Mouse (Mus musculus): ENCODE results near the gene Zfp119b. TPM values are rescaled to one million over a fixed set of nuclear protein-coding genes. Genes with fewer than 3 reads are reported as not detected.
"Not testable (repeated sequence)": the region's sequence is repeated elsewhere in the genome, so short reads cannot be mapped to it uniquely, and the experiment has no call there.

Zfp119b gene
- total RNA-seq, 4 experiments from 2014 or later, result 2.9 to 7.1 (median 4.9) TPM

DNA sequence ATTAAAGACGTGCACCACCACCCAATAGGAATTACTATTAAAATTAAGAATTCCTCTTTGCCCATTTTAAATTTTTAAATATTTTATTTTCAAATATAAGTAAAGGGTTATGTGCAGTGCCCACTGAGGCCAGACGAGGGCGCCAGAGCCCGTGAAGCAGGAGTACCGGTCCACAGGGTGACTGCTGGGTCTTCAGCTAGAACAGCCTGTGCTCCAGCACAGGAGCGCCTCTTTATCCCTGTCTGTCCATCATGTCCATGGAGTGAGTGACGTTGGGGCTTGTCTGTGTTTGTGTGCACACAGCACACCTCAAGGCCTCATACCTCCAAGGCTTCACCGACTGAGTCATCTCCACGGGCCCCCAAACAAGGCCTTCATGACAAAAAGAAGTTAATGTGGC is 7.9 kb upstream of the Zfp119b start:
- no peak for DNase-seq

DNA sequence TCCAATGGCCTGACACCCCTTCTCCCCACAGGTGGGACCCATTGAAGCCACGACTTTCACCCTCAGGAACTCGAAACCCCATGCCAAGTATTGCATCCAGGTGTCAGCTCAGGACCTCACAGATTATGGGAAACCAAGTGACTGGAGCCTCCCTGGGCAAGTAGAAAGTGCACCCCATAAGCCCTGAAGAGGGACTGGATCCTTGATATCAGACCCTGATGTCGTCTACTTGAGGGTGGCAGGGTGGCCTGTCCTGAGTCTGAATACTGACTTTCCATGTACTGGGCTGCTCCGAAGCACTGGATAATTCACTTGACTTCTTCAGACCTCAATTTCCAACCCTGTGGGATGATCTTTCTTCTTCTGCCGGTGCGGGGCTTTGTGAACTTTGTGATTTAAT is 7.3 kb upstream of the Zfp119b start:
- no peak for DNase-seq

DNA sequence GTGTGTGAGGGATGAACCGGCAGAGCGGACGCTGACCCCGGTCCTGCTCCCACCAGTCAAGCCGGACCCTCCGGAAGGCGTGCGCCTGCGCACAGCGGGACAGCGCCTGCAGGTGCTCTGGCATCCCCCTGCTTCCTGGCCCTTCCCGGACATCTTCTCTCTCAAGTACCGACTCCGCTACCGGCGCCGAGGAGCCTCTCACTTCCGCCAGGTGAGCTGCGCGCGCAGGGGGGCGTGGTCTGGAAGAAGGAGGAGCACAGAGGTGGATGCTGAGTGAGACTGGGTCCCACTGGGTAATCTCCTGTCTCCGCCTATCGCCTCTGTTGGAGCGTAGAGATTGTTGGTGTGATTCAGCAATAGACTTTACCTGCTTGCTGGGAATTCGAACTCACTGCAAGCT is 6.8 kb upstream of the Zfp119b start:
- no peak for DNase-seq

DNA sequence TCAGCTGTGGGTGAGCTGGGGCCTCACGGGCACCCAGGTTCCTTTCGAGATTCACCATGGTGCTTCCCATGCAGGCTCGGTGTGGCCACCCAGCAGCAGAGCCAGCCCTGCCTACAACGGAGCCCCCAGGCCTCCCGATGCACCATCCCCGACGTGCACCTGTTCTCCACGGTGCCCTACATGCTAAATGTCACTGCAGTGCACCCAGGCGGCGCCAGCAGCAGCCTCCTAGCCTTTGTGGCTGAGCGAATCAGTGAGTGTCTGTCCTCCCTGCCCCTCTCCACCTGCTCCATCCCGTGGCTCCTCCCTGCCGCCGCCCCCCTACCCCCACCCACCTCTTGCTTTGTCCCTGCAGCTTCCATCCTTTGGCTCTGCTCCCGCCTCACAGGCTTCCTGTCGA is 4.9 kb upstream of the Zfp119b start:
- DNase-seq, result no peak

DNA sequence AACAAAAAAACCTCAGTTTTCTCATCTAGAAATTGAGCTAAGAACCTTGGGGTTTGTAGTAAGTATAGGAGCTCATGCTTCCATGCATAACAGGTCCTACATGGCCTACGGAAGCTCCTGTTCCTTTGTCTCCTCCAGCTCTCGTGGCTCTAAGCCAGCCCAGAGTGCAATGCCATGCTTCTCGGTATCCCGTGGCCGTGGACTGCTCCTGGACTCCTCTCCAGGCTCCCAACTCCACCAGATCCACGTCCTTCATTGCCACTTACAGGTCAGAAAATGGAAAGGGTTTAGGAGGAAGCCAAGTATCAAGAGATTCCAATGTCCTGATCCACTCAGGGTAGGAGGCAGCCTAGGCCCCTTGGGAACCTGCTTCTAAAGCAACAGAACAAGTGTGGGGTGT is 4.5 kb upstream of the Zfp119b start:
- DNase-seq, result no peak

DNA sequence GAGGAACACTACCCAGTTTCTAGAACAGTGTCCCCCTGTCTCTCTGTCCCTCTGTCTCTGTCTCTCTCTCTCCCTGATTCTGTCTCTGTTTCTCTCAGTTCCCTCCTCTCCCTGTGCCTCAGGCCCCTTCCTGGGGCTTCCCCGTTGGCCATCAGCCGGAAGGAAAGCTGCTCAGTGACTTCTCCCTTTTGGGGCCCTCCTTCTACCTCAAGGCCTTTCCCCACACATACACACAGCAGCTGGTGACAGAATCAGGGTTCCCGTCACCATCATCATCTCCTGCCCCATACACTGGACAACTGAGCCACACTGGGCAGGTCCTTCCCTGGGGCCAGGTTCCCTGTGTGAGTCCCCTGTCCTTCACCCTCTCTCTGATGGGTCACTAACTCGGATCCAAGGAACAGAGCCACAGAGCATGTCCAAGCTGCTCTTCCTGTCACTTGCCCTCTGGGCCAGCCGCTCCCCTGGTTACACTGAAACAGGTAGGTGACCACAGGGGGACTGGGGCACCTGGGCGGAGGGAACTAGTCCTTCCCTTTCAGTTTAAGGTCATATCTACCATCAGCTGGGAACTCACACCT is 3.2 kb upstream of the Zfp119b start, which contains the start of gene Ebi3:
Gene Ebi3, plus strand, starts transcription at position 194 of the 581 bp plus-strand sequence.
- DNase-seq, result no peak

DNA sequence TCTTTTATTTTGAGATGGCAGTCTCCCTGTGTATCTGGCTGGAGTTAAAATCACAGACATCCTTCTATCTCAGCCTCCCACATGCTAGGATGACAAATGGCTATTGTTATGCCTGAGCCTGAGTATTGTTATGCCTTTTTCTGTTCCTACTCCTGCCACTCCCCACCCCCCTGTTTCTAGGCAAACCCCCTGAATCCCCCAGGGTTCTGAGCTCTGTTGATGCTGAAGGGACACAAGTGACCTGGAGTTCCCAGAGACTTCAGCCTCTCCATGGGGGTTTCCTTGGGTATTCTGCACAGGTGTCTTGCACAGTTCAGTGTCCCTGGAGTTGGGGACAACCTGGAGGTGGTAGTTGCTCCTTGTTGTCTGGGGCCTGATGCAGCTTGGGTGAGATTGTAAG is 2.7 kb upstream of the Zfp119b start:
- no peak for DNase-seq

DNA sequence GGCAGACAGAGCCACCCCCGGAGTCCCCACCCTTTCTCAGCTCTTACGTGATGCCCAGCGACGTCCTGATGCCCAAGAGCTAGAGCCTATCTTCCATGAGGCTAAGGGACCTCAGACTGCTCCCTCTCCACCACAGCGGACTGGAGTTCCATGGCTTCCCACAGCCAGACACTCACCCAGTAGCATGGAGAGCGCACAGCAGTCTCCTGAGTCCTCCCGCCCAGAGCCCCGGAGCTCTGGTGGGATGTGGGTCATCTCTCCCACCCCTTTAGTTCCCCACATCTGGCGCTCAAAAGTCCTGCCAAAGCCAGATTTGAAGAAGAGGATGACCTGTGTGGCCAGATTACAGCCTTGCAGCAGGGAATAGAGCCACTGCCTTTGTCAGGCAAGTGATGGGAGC is 1.3 kb upstream of the Zfp119b start:
- no peak for DNase-seq

DNA sequence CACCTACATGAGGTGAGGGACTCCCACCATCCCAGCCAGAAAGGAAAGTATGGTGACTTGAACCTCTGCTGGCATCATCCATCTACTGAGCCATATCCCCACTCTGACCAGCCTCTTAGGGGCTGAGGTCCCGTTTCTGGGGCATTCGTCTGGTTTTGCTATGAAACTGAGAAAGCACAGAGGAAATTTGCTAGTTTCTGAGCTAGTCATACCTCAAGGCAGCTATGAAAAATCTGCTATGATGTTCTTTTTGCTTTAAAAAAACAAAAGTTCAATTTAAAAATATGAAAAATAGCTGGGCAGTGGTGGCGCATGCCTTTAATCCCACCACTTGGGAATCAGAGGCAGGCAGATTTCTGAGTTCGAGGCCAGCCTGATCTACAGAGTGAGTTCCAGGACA is 653 bp downstream of the Zfp119b start:
- no peak for DNase-seq

DNA sequence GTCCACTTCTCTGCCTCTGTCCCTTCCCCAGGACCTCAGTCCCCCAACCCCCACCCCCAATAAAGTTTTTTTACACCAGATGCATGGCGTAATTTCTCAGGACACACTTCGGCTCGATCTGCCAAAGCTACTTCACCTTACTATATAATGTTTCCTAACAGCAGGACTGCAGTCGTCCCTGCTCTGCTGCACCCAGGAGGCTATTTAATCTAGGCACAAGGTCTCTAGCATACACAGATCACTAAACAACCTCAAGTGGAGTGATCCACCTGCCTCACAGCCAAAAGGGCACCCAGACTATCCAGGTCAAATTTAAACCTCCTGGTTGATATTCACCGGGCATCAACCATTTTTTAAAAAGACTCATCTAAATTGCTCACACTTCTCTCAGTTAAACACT is 3.6 kb downstream of the Zfp119b start:
- no peak for DNase-seq

DNA sequence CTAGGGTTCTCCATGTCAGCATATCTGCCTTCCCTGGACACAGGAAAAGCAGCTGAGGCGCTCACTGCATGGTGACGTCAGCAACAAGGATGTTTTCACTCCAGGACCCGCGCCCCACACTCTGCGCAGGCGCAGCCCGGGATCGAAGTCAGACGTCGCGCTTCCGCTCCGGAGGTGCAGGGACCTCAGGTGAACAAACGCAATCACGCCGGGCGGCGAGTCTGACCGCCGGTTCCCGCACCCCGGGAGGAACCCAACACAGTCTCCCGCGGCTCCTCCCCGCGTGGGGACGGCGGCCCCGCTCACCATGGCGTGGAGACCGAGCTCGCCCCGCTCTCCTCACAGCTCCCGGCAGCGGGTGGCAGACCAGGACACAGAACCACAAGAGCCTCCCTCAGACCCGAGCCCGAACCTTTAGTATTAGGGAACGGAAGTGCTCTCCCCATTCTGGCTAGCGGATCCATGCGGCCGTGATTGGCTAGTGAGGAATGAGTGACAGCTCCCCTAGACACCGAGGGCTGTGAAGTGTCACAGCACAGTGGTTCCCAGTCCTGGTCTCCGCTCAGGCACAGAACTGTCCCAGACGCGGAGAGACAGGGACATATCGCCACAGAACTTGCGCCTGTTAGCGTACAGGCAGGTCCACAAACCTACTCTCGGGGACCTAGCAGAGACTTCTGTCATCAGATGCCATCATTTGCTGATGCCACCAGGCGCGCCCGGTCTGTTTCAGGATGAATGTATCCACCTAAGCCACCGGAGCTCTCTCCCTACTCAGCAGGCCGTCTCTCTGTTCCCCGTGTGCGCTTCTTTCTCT is 4.2 kb downstream of the Zfp119b start:
- DNase-seq, result peak; percentile 92

DNA sequence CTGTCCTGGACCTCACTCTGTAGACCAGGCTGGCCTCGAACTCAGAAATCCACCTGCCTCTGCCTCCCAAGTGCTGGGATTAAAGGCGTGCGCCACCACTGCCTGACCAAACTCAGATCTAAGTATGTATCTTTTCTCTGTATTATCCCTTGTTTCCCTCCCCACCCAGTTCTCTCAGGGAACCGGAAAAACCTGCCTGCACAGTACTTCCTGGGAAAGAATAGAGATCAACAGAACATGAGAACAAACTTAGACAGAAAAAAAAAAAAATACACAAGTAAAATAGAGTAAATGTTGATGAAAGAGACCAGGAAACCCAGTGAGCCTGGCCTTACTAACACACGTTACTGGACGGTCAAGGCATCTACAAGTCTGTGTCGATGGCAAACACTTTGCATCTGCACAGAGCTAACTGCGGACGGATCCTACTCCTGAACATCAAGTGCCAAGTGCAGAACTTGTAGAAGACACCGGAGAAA is 4.9 kb downstream of the Zfp119b start:
- DNase-seq, result not testable (repeated sequence)

DNA sequence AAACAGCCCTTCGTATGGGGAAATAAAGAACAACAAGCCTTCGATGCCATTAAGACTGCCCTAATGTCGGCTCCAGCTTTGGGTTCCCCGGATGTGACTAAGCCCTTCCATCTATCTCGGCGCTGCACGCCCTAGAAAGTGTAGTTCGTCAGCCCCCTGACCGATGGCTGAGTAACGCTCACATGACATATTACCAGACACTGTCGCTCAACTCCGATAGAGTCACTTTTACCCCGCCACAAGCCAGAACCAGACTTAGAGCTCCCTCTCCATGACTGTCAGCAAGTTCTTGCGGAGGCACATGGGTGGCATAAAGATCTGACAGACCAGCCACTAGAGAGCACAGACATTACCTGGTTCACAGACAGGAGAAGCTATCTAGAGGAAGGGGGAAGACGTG is 16.1 kb downstream of the Zfp119b start:
- no peak for DNase-seq

DNA sequence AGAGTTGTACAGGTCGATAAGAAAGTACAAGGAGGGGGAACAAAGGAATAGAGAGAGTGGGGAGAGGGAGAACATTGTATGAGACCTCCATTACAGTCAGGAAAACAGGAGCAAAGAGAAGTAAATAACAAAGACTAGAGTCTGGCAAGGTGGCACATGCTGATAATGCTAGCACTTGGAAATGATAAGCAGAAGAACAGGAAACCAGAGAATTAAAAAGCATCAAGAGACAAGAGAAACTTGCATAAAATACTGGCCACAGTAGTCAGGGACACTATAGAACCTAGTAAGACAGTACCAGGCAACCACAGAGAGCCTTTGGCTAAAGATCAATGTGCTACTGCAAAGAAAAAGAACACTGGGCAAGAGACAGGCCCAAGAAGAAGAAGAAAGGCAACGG is 16.7 kb downstream of the Zfp119b start:
- no peak for DNase-seq

DNA sequence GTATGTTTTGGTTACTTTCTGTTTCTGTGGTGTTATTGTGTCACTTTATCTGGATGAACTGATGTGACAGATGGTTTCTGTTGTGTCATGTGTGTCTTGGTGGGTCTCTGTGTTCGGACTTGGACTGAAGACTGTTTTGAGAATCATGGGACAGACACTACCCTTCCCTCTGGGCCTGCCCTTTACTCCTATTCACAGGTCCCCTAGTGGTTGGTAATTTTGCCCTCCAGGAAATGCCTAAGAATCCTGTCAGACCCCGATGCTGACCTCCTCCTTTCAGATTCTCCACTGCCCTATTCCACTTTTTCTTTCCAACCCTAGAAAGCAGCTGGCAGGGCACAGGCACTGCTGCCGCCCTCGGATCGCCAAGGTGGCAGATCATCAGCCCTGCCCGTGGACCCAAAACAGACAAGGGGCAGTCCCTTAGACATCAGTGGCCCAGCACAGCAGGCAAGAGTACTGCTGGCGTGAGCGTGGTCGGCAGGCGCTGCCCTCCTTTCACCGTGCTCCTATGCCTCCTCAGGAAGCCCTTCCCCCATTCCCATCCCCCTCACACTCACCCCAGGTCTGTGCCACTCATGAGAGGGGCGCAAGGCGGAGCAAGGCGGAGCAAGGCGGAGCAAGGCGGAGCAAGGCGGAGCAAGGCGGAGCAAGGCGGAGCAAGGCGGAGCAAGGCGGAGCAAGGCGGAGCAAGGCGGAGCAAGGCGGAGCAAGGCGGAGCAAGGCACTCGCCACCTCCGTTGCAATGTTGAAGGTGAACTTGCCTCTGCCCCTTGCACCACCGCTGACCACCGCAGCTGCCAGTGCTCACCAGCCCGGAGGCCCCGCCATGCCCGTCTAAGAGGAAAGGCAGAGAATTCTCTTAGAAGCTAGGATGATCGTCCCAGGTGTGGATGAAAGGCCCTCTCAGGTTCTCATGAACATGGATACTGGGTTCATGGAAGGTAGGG is 17.5 kb downstream of the Zfp119b start:
- peak; percentile 37 for DNase-seq

DNA sequence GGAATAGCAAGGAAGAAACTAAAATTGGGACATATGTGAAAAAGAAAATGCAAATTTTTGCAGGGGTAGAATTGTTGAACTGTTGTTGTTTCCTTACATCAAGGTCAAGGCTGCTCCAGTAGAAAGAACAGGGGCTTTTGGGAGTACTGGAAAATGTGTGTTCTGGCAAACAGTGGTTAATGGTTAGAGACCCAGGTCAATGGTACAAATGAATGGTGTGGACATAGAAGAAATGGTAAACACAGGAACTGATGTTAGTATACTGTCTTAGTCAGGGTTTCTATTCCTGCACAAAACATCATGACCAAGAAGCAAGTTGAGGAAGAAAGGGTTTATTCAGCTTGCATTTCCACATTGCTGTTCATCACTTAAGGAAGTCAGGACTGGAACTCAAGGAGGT is 42.6 kb downstream of the Zfp119b start:
- DNase-seq, result no peak

DNA sequence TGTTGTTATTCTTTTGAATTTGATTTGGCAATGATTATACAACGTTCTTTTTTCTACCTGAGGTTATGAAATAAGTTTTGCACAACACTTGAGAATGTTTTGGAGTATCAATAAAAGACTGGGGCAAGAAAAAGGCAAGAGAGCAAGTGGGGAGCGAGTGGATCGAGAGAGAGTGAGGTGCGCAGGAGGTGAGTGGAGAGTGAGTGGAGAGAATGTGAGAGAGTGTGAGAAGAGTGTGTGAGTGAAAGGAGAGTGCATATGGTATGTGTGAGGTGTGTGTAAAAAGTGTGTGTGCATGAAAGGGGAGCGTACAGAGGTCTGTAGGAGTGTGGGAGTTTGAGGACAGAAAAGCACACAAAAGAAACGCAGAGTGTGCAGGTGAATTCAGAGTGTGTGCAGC is 45.2 kb downstream of the Zfp119b start:
- no peak for DNase-seq

DNA sequence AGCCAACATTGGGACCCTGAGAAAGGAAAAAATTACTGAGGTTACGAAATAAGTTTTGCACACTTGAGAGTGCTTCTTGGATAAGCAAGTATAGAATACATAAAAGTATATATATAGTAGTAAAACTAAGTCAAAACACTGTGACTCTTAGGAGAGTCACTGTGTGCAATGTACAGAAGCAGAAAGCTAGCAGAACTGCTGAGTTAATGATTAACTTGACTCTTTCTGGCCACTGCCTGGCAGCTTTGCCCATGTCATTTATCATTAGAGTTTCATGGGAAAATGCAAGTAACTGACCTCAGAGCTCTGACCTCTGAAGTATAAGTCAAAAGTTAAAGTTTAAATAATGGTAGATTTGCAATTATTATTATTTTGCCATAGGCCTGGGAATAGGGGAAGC is 45.6 kb downstream of the Zfp119b start:
- DNase-seq, result no peak

DNA sequence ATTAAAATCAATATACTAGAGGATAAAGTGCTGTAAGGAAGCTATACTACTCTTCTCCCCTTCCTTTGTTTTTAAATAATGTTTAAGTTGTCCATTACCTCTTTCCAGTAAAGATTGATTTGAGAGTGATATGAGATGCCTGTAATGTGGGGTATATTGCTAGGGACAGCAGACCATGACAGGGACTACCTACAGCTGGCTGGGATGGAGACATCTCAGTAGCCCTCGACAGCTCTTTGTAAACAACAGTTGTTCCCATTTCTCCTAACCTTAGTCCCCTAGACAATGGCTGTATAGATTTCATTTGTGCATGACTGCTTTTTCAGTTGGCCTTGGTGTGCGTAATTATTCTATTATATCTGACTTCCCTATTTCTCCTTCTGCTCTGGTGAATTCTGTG is 46.2 kb downstream of the Zfp119b start:
- DNase-seq, result no peak

DNA sequence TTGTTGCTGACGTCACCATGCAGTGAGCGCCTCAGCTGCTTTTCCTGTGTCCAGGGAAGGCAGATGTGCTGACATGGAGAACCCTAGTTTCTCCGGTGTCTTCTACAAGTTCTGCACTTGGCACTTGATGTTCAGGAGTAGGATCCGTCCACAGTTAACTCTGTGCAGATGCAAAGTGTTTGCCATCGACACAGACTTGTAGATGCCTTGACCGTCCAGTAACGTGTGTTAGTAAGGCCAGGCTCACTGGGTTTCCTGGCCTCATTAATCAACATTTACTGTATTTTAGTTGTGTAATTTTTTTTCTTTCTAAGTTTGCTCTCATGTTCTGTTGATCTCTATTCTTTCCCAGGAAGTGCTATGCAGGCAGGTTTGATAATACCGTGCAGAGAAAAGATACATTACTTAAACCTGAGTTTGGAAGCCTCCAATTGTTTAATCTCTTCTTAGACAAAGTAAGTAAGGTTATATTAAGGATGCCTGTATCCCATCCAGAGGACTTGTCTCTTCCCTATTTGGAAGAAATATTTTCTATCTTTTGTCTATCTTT is 56.8 kb downstream of the Zfp119b start:
- not testable (repeated sequence) for DNase-seq
